Mouse (Mus musculus): ENCODE data around the gene 9130008F23Rik. TPM values are rescaled to one million over a fixed set of nuclear protein-coding genes. Genes with fewer than 3 reads are reported as not detected.
A peak's percentile ranks its signal among the peaks of the same experiment; 100 is the strongest.

9130008F23Rik gene
- polyA plus RNA-seq, 1 experiment from 2014 or later, result 0.90 TPM

- ATAC-seq (ENCODE audit: low FRiP score), result no peak
- Histone ChIP-seq H3K27me3 (ENCODE audit: control insufficient read depth, insufficient read depth, low read length) (no peaks in the 10 kb centered on the region), H3K9ac (ENCODE audit: low read depth, low read length) (no peak overlapping the region), H3K4me3 (ENCODE audit: low read depth, low read length) (no peak overlapping the region), H3K4me2 (replicated peaks; ENCODE audit: low read depth, low read length) (no peak overlapping the region), H3K4me1 (replicated peaks; ENCODE audit: control insufficient read depth, insufficient read depth, low read length) (no peaks in the 10 kb centered on the region), H3K9me3 (ENCODE audit: control insufficient read depth, low read length) (no peaks in the 10 kb centered on the region), H3K36me3 (ENCODE audit: control insufficient read depth, insufficient read depth, low read length) (no peaks in the 10 kb centered on the region), H3K27ac (ENCODE audit: low read depth, low read length) (no peak overlapping the region)
- no peak for DNase-seq (ENCODE audit: low spot score)
- WGBS, result 89% methylated on average over 4 of the region's 4 CpGs
These were observed 7.6 kb upstream of the 9130008F23Rik start for GRCm38 (mm10) chr17:40887849-40888536.

GRCm38 (mm10) chr17:40885155-40885554 lies 4.8 kb upstream of the 9130008F23Rik start:
- H3K36me3 ChIP-seq (ENCODE audit: control insufficient read depth, insufficient read depth, low read length), result no peaks in the 10 kb centered on the region
- no peak for ATAC-seq (ENCODE audit: low FRiP score)
- no peaks in the 10 kb centered on the region for H3K4me1 ChIP-seq (replicated peaks; ENCODE audit: control insufficient read depth, insufficient read depth, low read length)
- no peaks in the 10 kb centered on the region for H3K27me3 ChIP-seq (ENCODE audit: control insufficient read depth, insufficient read depth, low read length)
- no peak overlapping the region for H3K4me3 ChIP-seq (ENCODE audit: low read depth, low read length)
- no peaks in the 10 kb centered on the region for H3K9me3 ChIP-seq (ENCODE audit: control insufficient read depth, low read length)
- H3K27ac ChIP-seq (ENCODE audit: low read depth, low read length), result no peak overlapping the region
- no peak overlapping the region for H3K4me2 ChIP-seq (replicated peaks; ENCODE audit: low read depth, low read length)
- DNase-seq (ENCODE audit: low spot score), result no peak
- 86% methylated on average over 4 of the region's 4 CpGs for WGBS
- H3K9ac ChIP-seq (ENCODE audit: low read depth, low read length), result no peak overlapping the region

- Histone ChIP-seq H3K9ac (ENCODE audit: low read depth, low read length) (no peak overlapping the region), H3K4me3 (ENCODE audit: low read depth, low read length) (no peak overlapping the region), H3K36me3 (ENCODE audit: control insufficient read depth, insufficient read depth, low read length) (no peaks in the 10 kb centered on the region), H3K27me3 (ENCODE audit: control insufficient read depth, insufficient read depth, low read length) (no peaks in the 10 kb centered on the region), H3K4me1 (replicated peaks; ENCODE audit: control insufficient read depth, insufficient read depth, low read length) (no peaks in the 10 kb centered on the region), H3K27ac (ENCODE audit: low read depth, low read length) (no peak overlapping the region), H3K9me3 (ENCODE audit: control insufficient read depth, low read length) (no peaks in the 10 kb centered on the region), H3K4me2 (replicated peaks; ENCODE audit: low read depth, low read length) (no peak overlapping the region)
- no peak for ATAC-seq (ENCODE audit: low FRiP score)
- DNase-seq (ENCODE audit: low spot score), result no peak
- 88% methylated on average over 6 of the region's 6 CpGs for WGBS
These were observed 1.8 kb upstream of the 9130008F23Rik start for GRCm38 (mm10) chr17:40882172-40882571.

DNA sequence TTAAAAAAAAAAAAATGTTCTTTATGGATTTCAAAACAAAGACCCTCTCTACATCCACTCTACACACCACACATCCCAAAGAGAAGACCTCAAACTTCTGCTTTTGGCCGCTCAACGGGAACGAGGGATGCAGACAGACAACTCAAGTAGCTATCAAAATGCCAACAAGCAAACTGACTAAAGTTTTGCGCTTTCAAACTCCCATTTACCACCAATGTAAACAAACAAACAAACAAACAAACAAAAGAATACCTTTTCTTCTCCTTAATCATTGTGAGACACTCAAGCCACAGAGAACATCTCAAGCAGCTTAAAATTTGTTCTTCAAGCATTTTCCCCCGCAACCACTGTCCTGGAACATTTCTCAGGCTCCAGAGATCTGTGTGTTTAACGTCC lies 833 bp downstream of the 9130008F23Rik start:
- Histone ChIP-seq H3K4me3 (ENCODE audit: low read depth, low read length) (peak overlapping the region; percentile 52), H3K27ac (ENCODE audit: low read depth, low read length) (no peak overlapping the region), H3K36me3 (ENCODE audit: control insufficient read depth, insufficient read depth, low read length) (no peaks in the 10 kb centered on the region), H3K4me1 (replicated peaks; ENCODE audit: control insufficient read depth, insufficient read depth, low read length) (no peaks in the 10 kb centered on the region), H3K4me2 (replicated peaks; ENCODE audit: low read depth, low read length) (peak overlapping the region; percentile 89), H3K9ac (ENCODE audit: low read depth, low read length) (peak overlapping the region; percentile 62), H3K9me3 (ENCODE audit: control insufficient read depth, low read length) (no peaks in the 10 kb centered on the region), H3K27me3 (ENCODE audit: control insufficient read depth, insufficient read depth, low read length) (no peaks in the 10 kb centered on the region)
- ATAC-seq (ENCODE audit: low FRiP score), result no peak
- no peak for DNase-seq (ENCODE audit: low spot score)
- WGBS, result 6% methylated on average over 6 of the region's 6 CpGs

- Histone ChIP-seq H3K4me2 (replicated peaks; ENCODE audit: low read depth, low read length) (no peak overlapping the region), H3K36me3 (ENCODE audit: control insufficient read depth, insufficient read depth, low read length) (no peaks in the 10 kb centered on the region), H3K4me1 (replicated peaks; ENCODE audit: control insufficient read depth, insufficient read depth, low read length) (no peaks in the 10 kb centered on the region), H3K9ac (ENCODE audit: low read depth, low read length) (no peak overlapping the region), H3K27me3 (ENCODE audit: control insufficient read depth, insufficient read depth, low read length) (no peaks in the 10 kb centered on the region), H3K4me3 (ENCODE audit: low read depth, low read length) (no peak overlapping the region), H3K27ac (ENCODE audit: low read depth, low read length) (no peak overlapping the region), H3K9me3 (ENCODE audit: control insufficient read depth, low read length) (no peaks in the 10 kb centered on the region)
- 43% methylated on average over 3 of the region's 3 CpGs for WGBS
- DNase-seq (ENCODE audit: low spot score) (no peak), ATAC-seq (ENCODE audit: low FRiP score) (no peak)
These were observed 2.6 kb downstream of the 9130008F23Rik start for GRCm38 (mm10) chr17:40877741-40878140.

DNA sequence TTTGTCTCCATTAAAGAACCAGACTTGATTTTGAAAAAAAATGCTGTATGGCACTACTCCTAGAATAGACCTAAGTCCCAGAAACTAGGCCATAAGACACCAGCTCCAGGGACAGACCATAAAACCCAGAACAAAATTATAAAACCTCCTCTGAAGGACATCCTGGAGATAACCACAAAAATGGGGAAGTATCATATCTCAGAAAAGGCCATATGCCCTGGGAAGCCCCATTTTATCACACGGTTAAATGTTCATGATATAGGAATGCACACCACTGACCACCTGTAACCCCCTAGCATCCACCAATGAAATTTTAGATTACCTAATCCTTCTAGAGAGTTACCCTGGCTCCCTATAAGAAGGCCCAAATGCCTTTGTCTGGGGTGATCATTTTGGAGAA lies 4.8 kb downstream of the 9130008F23Rik start:
- no peaks in the 10 kb centered on the region for H3K9me3 ChIP-seq (ENCODE audit: control insufficient read depth, low read length)
- WGBS, result 100% methylated on average over 1 of the region's 1 CpGs
- no peak overlapping the region for H3K4me3 ChIP-seq (ENCODE audit: low read depth, low read length)
- no peak overlapping the region for H3K27ac ChIP-seq (ENCODE audit: low read depth, low read length)
- DNase-seq (ENCODE audit: low spot score) (no peak), ATAC-seq (ENCODE audit: low FRiP score) (no peak)
- H3K36me3 ChIP-seq (ENCODE audit: control insufficient read depth, insufficient read depth, low read length), result no peaks in the 10 kb centered on the region
- H3K4me1 ChIP-seq (replicated peaks; ENCODE audit: control insufficient read depth, insufficient read depth, low read length), result no peaks in the 10 kb centered on the region
- H3K4me2 ChIP-seq (replicated peaks; ENCODE audit: low read depth, low read length), result no peak overlapping the region
- H3K9ac ChIP-seq (ENCODE audit: low read depth, low read length), result no peak overlapping the region
- H3K27me3 ChIP-seq (ENCODE audit: control insufficient read depth, insufficient read depth, low read length), result no peaks in the 10 kb centered on the region

GRCm38 (mm10) chr17:40874701-40875100 lies 5.7 kb downstream of the 9130008F23Rik start:
- no peak overlapping the region for H3K4me2 ChIP-seq (replicated peaks; ENCODE audit: low read depth, low read length)
- no peaks in the 10 kb centered on the region for H3K36me3 ChIP-seq (ENCODE audit: control insufficient read depth, insufficient read depth, low read length)
- no peak overlapping the region for H3K27ac ChIP-seq (ENCODE audit: low read depth, low read length)
- H3K4me1 ChIP-seq (replicated peaks; ENCODE audit: control insufficient read depth, insufficient read depth, low read length), result no peaks in the 10 kb centered on the region
- H3K9me3 ChIP-seq (ENCODE audit: control insufficient read depth, low read length), result no peaks in the 10 kb centered on the region
- ATAC-seq (ENCODE audit: low FRiP score), result no peak
- H3K27me3 ChIP-seq (ENCODE audit: control insufficient read depth, insufficient read depth, low read length), result no peaks in the 10 kb centered on the region
- WGBS, result 88% methylated on average over 3 of the region's 3 CpGs
- no peak for DNase-seq (ENCODE audit: low spot score)
- no peak overlapping the region for H3K9ac ChIP-seq (ENCODE audit: low read depth, low read length)
- H3K4me3 ChIP-seq (ENCODE audit: low read depth, low read length), result no peak overlapping the region

- no peaks in the 10 kb centered on the region for H3K9me3 ChIP-seq (ENCODE audit: control insufficient read depth, low read length)
- WGBS, result 64% methylated on average over 2 of the region's 2 CpGs
- no peaks in the 10 kb centered on the region for H3K27me3 ChIP-seq (ENCODE audit: control insufficient read depth, insufficient read depth, low read length)
- DNase-seq (ENCODE audit: low spot score) (no peak), ATAC-seq (ENCODE audit: low FRiP score) (no peak)
- no peaks in the 10 kb centered on the region for H3K36me3 ChIP-seq (ENCODE audit: control insufficient read depth, insufficient read depth, low read length)
- H3K9ac ChIP-seq (ENCODE audit: low read depth, low read length), result no peak overlapping the region
- no peak overlapping the region for H3K4me2 ChIP-seq (replicated peaks; ENCODE audit: low read depth, low read length)
- H3K4me1 ChIP-seq (replicated peaks; ENCODE audit: control insufficient read depth, insufficient read depth, low read length), result no peaks in the 10 kb centered on the region
- H3K4me3 ChIP-seq (ENCODE audit: low read depth, low read length), result no peak overlapping the region
- H3K27ac ChIP-seq (ENCODE audit: low read depth, low read length), result no peak overlapping the region
These were observed 6.8 kb downstream of the 9130008F23Rik start for GRCm38 (mm10) chr17:40873582-40874011.

DNA sequence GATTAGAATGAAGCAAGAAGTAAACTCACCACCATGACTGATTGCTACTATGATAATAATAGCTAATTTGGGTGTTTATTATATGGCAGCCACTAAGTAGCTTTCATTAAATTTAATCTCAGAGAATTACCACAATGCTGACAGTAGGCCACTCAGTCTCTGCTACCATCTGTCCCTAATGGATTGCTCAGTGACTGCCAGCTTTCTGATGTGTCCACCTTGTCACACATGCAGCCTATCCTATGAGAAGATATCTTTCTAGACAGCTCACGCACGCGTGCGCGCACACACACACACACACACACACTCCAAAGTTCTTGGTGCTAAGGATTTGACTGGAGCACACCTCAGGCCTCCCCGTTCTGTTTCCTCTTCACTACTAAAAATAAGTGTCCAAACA lies 7.7 kb downstream of the 9130008F23Rik start:
- H3K4me2 ChIP-seq (replicated peaks; ENCODE audit: low read depth, low read length), result no peak overlapping the region
- H3K36me3 ChIP-seq (ENCODE audit: control insufficient read depth, insufficient read depth, low read length), result no peaks in the 10 kb centered on the region
- ATAC-seq (ENCODE audit: low FRiP score) (no peak), DNase-seq (ENCODE audit: low spot score) (no peak)
- no peaks in the 10 kb centered on the region for H3K27me3 ChIP-seq (ENCODE audit: control insufficient read depth, insufficient read depth, low read length)
- 97% methylated on average over 6 of the region's 6 CpGs for WGBS
- H3K4me3 ChIP-seq (ENCODE audit: low read depth, low read length), result no peak overlapping the region
- H3K4me1 ChIP-seq (replicated peaks; ENCODE audit: control insufficient read depth, insufficient read depth, low read length), result no peaks in the 10 kb centered on the region
- H3K9me3 ChIP-seq (ENCODE audit: control insufficient read depth, low read length), result no peaks in the 10 kb centered on the region
- no peak overlapping the region for H3K27ac ChIP-seq (ENCODE audit: low read depth, low read length)
- no peak overlapping the region for H3K9ac ChIP-seq (ENCODE audit: low read depth, low read length)
